Mouse (Mus musculus) thymus, adult 2 months (tissue): ENCODE measurements around the gene Eif1ad. TPM values are rescaled to one million over a fixed set of nuclear protein-coding genes. Genes with fewer than 3 reads are reported as not detected.

Source experiments
- DNase-seq: peaks from one replicate; pipeline ENCODE4 v3.0.0; 2021
- H3K27ac ChIP-seq: fragments of 200-500 bp; 2 replicates; pipeline ENCODE4 v1.5.1; 2012; ENCODE audit warnings: low read length, control low read depth; ENCODE audit not compliant: control insufficient read depth, insufficient read depth
- H3K27me3 ChIP-seq: fragments of 200-500 bp; 2 replicates; pipeline ENCODE4 v1.6.1; 2012; ENCODE audit warnings: mild to moderate bottlenecking, low read length, moderate library complexity, mixed read lengths; ENCODE audit not compliant: control insufficient read depth, insufficient read depth
- H3K36me3 ChIP-seq: fragments of 200-500 bp; 2 replicates; pipeline ENCODE4 v1.6.1; 2012; ENCODE audit warnings: mild to moderate bottlenecking, low read length, moderate library complexity; ENCODE audit not compliant: control insufficient read depth, insufficient read depth
- H3K4me1 ChIP-seq: fragments of 200-500 bp; replicated peaks from 2 replicates; pipeline ENCODE4 v1.6.1; 2012; ENCODE audit warnings: low read length; ENCODE audit not compliant: control insufficient read depth, insufficient read depth
- H3K4me3 ChIP-seq: fragments of 200-500 bp; 2 replicates; pipeline ENCODE4 v1.5.1; 2012; ENCODE audit warnings: mild to moderate bottlenecking, low read length, control low read depth, moderate library complexity; ENCODE audit not compliant: control insufficient read depth, insufficient read depth
- CTCF ChIP-seq: fragments of 200-500 bp; IDR thresholded peaks from 2 replicates; pipeline ENCODE4 v1.5.1; 2012; ENCODE audit warnings: mild to moderate bottlenecking, control low read depth, low read length, moderate library complexity, borderline replicate concordance; ENCODE audit not compliant: control insufficient read depth, poor library complexity, insufficient read depth; ENCODE audit errors: extremely low read depth
- POLR2A ChIP-seq: fragments of 200-500 bp; IDR thresholded peaks from 2 replicates; pipeline ENCODE4 v1.6.1; 2012; ENCODE audit warnings: mild to moderate bottlenecking, low read length, control low read depth, moderate library complexity; ENCODE audit not compliant: control insufficient read depth, poor library complexity, insufficient read depth; ENCODE audit errors: extremely low read depth
- WGBS: fragments of 180-500 bp; shearing (Covaris S2); methylation state at CpG from one replicate; pipeline ENCODE4 v1.1.7; 2018; 5-methylcytosine and 5-hydroxymethylcytosine counted together
- polyA plus RNA-seq: library from polyadenylated mRNA; depleted of rRNA; stranded (reverse); fragments of >200 nt; gene quantifications from 2 replicates; pipeline ENCODE4 v1.2.3, GENCODE M21; 2012

Eif1ad gene
- polyA plus RNA-seq, 1 experiment, result 51.3 TPM

DNA sequence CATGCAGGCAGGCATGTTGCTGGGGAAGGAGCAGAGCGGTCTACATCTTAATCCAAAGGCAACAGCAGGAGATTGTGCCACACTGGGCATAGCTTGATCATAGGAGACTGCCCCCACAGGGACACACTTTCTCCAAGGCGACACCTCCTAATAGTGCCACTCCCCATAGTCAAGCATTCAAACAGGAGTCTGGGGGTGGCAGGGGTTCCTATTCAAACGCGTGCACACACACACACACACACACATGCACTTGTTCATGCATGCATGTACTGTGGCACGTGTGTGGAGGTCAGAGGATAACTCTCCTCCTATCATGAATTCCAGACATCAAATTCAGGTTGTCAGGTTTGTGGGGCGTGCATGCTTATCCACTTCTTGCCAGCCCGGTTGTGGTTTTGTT lies 6.2 kb downstream of the Eif1ad start:
- H3K4me1 ChIP-seq, result peaks cover 5% of the 10 kb centered on the region
- H3K27ac ChIP-seq, result no peak overlapping the region
- DNase-seq, result no peak
- peaks cover 38% of the 10 kb centered on the region for H3K36me3 ChIP-seq
- WGBS, result 96% methylated on average over 7 of the region's 7 CpGs
- H3K4me3 ChIP-seq, result no peak overlapping the region
- no peak for TF ChIP-seq CTCF
- no peak for TF ChIP-seq POLR2A
- H3K27me3 ChIP-seq, result no peaks in the 10 kb centered on the region

DNA sequence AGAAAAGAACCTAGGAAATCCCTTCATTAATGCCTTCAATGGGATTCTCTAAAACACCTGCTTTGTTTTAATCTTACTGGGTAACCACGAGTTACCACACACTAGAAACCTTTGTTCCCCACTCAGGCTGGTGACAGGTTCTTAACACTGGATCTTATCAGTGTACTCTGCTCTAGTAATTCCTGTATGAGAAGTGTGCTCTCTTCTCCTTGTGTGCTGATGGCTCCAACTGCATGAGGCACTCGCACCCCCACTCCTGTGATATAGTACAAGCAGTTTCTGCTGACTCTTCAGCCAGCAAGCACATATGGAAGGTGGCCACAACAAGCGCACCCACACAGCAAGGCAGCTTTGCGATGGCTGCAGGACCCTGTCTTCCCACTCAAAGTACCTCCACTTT lies 7.6 kb downstream of the Eif1ad start:
- Histone ChIP-seq H3K4me3 (no peak overlapping the region), H3K36me3 (peaks cover 46% of the 10 kb centered on the region)
- 76% methylated on average over 4 of the region's 4 CpGs for WGBS

DNA sequence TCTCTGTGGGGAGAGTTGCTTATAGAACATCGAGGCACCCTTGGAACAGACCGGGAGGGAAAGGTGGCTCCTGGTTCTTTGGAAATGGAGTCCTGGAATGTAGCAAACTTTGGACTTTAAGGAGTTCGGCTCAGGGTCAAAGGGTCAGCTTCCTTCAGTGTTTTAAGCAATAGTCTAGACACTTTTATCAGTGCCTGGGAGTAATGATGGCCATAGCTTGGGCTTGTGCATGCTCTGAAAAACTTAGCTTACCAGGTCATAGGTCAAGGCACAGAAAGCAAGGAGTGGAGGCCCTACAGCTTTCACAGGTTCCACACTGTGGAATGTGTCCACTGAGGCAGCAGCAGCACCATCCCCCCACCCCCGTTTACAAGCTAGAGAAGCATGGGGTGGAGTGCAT lies 8.2 kb downstream of the Eif1ad start:
- Histone ChIP-seq H3K4me1 (no peaks in the 10 kb centered on the region), H3K36me3 (peaks cover 47% of the 10 kb centered on the region), H3K4me3 (no peak overlapping the region), H3K27ac (no peak overlapping the region), H3K27me3 (no peaks in the 10 kb centered on the region)
- WGBS, result 95% methylated on average over 4 of the region's 4 CpGs
- TF ChIP-seq POLR2A (no peak), CTCF (no peak)
- no peak for DNase-seq

More for the DNA sequence above, 7.6 kb downstream of the Eif1ad start:
- H3K27me3 ChIP-seq, result no peaks in the 10 kb centered on the region
- no peaks in the 10 kb centered on the region for H3K4me1 ChIP-seq
- no peak for TF ChIP-seq CTCF
- no peak for TF ChIP-seq POLR2A
- no peak overlapping the region for H3K27ac ChIP-seq
- DNase-seq, result no peak

DNA sequence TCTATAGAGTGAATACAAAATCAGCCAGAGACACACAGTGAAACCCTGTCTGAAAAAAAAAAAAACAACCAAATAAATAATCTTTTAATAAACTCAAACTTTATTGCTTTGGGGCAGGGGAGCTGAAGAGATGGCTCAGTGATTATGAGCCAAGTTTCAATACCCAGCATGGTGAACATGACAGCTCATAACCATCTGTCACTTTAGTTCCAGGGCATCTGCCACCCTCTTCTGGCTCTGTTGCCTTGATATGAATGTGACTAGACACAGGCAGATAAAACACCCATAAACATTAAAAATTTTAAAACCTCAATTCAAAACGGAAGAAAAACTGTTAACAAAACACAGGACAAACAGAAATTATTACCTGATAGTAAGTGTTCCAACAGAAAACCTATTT lies 10.9 kb downstream of the Eif1ad start:
- DNase-seq, result no peak
- 90% methylated on average over 1 of the region's 1 CpGs for WGBS

DNA sequence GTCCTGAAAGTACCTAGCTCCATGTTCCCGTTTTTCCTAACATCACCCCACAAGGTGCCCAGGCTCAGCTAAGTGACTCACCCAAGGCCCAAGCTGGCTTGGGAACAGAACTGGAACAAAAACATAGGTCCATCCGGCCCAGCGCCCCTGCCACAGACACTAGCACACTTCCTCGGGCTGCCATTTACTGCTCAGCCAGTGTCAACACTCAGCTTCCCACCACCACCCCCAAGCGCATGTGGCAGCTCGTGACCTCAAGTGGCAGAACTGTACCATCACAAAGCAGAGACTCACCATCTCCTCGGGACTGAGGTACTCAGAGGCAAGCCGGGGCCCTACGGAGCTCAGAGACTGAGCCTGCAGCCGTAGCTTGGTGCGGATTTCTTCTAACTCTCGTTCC lies 16.8 kb downstream of the Eif1ad start:
- TF ChIP-seq POLR2A (no peak), CTCF (no peak)
- Histone ChIP-seq H3K27me3 (no peaks in the 10 kb centered on the region), H3K4me1 (peaks cover 5% of the 10 kb centered on the region), H3K4me3 (no peak overlapping the region), H3K27ac (no peak overlapping the region), H3K36me3 (peaks cover 65% of the 10 kb centered on the region)
- DNase-seq, result no peak
- 96% methylated on average over 12 of the region's 12 CpGs for WGBS

More for the DNA sequence above, 10.9 kb downstream of the Eif1ad start:
- H3K4me3 ChIP-seq, result no peak overlapping the region
- H3K4me1 ChIP-seq, result no peaks in the 10 kb centered on the region
- H3K36me3 ChIP-seq, result peaks cover 53% of the 10 kb centered on the region
- no peak overlapping the region for H3K27ac ChIP-seq
- H3K27me3 ChIP-seq, result no peaks in the 10 kb centered on the region
- TF ChIP-seq POLR2A, result no peak
- no peak for TF ChIP-seq CTCF

DNA sequence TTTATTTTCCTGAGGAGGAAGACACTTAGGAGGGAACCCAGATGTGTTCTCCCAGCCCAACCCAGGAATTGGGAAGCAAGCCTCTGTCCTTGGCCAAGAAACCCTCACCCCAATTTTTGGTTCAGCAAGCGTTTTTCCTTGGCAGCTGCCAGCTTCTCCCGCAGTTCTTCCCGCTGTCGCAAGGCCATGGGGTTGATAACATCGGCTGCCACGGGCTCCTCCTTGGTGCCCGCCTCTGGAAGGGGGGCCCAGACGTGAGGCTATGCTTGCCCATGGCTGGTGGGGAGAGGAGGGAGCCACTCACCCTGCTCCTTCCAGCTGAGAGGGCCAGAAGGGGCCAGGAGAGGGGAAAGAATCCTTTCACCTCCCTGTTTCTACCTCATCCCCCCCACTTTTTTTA lies 18.2 kb downstream of the Eif1ad start:
- WGBS, result 97% methylated on average over 8 of the region's 8 CpGs
- H3K27me3 ChIP-seq, result no peaks in the 10 kb centered on the region
- peaks cover 51% of the 10 kb centered on the region for H3K36me3 ChIP-seq

DNA sequence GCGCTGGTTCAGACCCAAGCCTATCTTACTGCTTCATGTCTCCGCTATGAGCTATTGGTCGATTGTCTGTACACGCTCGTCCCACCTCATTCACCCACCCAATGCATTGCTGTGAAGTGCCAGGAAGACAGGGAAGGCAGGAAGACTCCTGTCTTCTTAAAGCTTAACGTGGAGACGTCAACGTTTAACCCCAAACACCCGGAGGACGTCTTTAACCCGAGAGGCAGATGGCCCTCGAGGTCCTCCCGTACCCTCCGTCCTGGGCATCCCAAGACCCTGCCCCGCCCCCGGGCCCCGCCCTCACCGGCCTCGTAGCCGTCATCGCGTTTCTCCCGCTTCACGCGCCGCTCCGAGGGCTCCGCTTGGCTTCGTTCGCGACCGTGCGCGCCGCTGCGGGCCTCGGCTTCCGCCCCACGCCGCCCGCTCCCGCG lies 21.5 kb downstream of the Eif1ad start:
- no peaks in the 10 kb centered on the region for H3K27me3 ChIP-seq
- WGBS, result under 1% methylated on average over 43 of the region's 43 CpGs
- H3K27ac ChIP-seq, result no peak overlapping the region
- no peak for DNase-seq
- TF ChIP-seq POLR2A (no peak), CTCF (no peak)
- H3K4me3 ChIP-seq, result peak overlapping the region; percentile 88
- H3K4me1 ChIP-seq, result peaks cover 19% of the 10 kb centered on the region
- H3K36me3 ChIP-seq, result peaks cover 18% of the 10 kb centered on the region

More for the DNA sequence above, 18.2 kb downstream of the Eif1ad start:
- TF ChIP-seq CTCF, result no peak
- TF ChIP-seq POLR2A, result no peak
- peaks cover 8% of the 10 kb centered on the region for H3K4me1 ChIP-seq
- no peak overlapping the region for H3K4me3 ChIP-seq
- no peak for DNase-seq
- H3K27ac ChIP-seq, result no peak overlapping the region
